Mouse (Mus musculus): Measurements from ENCODE around the gene Syt14. TPM values are rescaled to one million over a fixed set of nuclear protein-coding genes. Genes with fewer than 3 reads are reported as not detected.

Gene Syt14
- 1 to 10 TPM; 1.4 to 1.5 TPM for total RNA-seq (2021)
- long read RNA-seq, experiment 1, result 0 reads
- long read RNA-seq, experiment 2, result 0 reads

DNA sequence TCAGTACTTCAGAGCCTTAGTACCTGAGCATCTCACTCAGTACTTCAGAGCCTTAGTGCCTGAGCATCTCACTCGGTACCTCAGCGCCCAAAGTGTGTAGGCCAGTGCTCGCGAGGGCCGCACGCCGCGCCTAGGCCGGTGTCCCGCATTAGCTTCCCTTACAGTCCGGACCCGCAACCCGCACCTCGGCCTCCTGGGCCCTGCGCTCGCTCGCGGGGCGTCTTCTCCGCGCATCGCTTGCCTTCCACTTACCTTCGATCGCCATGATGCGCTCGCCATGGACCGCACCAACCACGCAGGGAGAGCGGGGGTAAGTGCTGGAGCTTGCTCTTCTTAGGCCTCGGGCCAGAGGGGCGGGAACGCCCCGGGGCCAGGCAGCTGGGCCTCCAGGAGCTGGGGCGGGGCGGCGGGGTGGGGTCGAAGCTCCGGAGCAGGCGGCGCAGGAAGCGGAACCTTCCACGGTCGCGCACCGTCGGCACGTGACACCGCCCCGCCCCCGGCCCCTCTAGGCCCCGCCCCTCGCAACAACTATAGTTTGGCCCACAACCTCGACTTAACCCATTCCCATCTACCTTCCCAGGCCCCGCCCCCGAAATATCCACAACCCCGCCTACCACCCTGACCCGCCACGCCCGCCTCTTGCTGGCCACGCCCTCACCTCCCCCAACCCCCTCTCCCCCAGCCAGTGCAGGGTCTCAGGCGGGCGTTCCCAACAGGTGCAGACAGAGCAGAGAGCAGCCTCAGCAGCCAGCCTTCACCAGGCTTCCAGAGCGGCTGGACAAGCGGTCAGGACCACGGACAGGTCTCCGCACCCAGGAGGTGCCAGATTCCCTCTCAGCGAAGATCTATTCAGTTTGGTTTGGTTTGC is at the start of gene Syt14:
TSS of gene Syt14 (minus strand) at position 405 of the 868 bp plus-strand sequence.
- peak; percentile 42 to 73 for DNase-seq (ENCODE audit: low spot score in 2 of 2)

DNA sequence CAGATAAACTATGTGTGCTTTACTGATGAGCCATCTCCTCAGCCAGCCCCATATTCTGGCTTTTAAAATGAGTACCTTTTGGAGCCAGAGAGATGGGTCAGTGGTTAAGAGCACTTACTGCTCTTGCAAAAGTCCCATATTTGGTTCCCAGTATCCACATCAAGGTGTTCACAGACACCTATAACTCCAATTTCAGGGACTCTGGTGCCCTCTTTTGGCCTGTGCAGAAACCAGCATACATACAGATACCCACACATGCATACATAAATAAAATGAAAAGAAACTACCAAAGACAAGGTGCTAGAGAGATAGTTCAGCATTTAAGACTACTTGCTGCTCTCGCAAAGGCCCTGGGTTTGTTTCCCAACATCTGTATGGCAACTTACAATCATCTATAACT is 48.4 kb upstream of the Syt14 start:
- DNase-seq (ENCODE audit: low spot score in 2 of 2), result no peak

DNA sequence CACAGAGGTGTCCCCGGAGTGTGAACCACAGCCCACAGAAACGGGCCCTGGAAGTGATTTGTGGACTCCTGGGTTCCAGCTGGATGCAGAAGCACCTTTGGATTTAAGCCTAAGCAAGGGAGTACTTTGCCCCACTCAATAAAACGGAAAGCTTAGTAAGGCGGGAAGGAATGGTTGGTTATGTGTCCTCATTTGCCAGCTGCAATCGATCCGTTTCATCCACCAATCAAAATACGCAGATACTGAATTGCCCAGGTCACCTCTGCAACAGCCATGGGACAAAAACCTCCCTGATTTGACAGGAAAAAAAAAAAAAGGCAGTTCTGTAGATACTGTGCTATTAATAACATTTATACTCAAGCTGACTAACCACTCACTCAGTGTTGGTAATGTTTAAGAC is 47.5 kb upstream of the Syt14 start:
- no peak for DNase-seq (ENCODE audit: low spot score in 2 of 2)

DNA sequence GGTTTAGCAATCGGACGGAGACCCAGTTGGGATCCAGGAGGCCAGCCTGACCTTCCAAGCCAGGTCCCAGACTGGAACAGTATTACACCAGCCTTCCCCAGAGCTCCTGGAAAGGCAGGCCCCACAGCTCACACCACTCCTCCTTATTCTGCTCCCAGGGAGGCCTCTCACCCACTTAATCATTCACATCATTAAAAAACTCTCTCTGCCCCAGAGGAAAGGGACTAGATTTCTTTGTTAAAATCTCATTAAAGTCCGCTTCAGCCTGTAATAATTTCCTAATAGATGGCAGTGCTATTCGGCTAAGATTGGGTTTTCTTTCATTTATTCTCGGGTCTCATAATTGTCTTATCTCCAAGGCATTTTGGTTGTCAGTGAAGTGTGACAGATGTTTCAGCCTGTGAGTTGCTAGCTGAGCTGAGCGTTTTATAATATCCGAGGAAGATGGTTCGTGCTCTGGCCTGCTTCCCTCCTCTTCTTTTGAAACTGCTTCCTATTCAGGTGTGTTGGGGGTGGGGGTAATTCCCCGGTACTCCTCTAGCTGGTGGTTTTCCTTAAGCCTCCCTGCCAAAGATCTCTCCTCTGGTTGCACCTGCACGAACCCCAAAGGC is 46.8 kb upstream of the Syt14 start:
- no peak for DNase-seq (ENCODE audit: low spot score in 2 of 2)

DNA sequence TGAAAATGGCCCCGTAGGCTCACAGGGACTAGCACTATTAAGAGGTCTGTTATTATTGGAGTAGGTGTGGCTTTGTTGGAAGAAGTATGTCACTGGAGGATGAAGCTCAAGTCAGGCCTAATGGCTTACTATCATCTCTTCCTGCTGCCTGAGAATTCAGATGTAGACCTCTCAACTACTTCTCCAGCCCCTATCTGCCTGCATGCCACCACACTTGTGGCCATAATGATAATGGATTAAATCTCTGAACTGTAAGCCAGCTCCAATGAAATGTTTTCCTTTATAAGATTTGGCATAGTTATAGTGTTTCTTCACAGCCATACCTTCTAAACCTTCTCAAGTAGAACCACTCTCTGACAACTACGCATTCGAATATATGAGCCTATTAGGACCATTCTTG is 27.0 kb upstream of the Syt14 start:
- no peak for DNase-seq (ENCODE audit: low spot score in 2 of 2)

DNA sequence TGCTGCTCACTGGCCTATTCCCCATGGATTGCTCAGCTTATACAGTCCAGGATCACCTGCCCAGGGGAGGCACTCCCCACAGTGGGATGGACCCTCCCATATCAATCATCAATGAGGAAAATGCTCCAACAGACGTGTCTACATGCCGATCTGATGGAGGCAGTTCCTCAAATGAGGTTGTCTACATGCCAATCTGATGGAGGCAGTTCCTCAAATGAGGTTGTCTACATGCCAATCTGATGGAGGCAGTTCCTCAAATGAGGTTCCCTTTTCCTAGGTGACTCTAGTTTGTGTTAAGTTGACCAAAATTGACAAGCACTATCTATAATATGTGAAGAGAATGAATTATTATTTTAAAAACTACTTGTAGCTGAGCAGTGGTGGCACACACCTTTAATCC is 24.6 kb upstream of the Syt14 start:
- no peak for DNase-seq (ENCODE audit: low spot score in 2 of 2)

DNA sequence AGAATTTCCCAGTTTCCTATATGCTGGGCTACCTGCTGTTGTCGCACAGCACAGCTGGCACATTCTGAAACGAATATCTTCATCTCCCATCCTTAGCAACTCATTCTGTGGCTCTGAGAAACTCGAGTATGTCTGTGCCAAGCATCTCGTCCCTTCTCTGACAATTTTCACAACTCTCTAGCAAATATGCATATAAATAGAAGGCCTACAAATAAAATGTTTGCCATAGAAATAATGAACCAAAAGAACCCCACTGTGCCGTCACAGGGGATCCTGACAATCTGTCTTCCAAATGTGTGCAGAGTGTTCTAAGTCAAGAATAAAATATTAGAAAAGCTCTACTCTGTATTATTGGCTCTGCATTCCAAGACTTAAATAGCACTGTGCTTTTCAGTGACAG is 24.0 kb upstream of the Syt14 start:
- DNase-seq (ENCODE audit: low spot score in 2 of 2), result no peak

DNA sequence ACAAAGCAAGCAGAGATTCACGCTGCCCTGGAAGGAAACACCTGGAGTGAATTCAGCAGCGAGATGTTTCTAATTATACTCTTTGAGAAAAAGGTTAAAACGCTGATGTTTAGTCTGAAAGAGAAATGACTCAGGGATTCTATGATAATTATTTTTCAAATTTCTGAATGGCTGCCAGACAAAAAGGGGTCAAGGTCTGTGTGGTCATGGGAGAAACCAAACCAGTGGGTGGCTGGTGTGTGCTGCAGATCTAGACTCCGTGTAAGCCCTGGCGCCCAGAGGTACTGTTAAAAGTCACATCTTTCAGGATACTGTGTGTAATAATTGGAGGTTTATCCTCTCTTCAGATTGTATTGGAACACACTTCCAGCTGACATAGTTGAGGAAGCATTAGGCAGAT is 18.8 kb upstream of the Syt14 start:
- DNase-seq (ENCODE audit: low spot score in 2 of 2), result peak in 1 of 2 experiments; percentile 1

DNA sequence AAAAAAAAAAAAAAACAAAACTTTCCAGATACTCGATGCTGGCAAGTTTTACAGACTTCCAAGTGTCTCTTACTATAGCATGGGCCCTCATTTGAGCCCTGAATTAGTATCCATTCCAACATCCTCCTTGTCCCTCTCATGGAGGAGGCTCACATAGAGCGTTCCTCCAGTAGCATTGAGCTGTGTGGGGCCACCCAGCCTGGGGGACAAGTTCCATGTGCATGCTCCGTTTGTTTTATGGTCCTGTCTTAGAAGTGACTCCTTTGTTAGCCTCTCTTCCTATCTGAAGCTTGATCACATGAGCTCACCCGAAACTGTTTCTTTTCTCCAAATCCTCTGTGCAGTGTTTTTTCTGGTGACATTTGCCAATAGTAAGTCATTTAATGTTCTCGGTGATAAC is 17.5 kb upstream of the Syt14 start:
- no peak for DNase-seq (ENCODE audit: low spot score in 2 of 2)

DNA sequence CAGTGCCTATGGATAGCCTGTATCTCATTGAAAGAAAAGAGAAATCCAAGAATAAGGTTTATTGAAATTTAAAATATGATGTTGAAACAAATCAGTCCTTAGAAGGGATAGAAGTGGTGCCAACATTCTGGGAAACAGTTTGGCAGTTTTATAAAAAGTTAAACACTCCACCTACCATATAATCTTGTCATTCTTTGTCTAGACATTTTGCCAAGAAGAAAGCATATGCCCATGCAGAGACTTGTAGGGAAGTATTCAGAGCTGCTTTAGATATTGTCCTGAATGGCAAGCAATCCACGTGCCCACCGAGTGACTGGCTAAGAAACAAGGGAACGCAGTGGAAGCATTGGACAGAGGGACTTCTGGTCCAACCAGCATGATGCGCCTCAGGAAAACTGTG is 12.0 kb upstream of the Syt14 start:
- no peak for DNase-seq (ENCODE audit: low spot score in 2 of 2)

DNA sequence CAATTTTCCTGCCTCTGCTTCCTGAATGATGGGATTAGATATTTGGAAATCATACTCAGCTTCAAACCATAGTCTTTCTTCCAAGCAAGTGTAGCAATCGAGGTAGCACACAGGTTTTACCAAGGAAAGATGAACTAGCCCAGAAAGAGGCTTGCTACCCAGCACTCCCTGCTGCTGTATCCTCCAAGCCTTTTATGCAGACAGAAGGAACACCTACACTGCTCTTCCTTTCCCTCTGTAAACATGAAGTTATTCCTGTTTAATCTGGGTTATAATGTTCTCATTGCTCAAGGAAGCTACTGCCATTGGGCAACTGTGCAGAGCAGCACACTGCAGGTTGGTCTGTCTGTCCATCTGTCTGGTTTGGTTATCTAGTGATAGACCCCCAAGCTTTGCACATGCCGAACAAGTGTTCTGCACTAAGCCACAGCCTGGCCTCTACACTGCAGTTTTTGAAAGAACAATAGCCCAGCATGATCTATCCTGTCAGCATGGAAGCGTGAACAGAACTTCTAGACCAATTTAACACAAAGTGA is 7.3 kb upstream of the Syt14 start:
- no peak for DNase-seq (ENCODE audit: low spot score in 2 of 2)

DNA sequence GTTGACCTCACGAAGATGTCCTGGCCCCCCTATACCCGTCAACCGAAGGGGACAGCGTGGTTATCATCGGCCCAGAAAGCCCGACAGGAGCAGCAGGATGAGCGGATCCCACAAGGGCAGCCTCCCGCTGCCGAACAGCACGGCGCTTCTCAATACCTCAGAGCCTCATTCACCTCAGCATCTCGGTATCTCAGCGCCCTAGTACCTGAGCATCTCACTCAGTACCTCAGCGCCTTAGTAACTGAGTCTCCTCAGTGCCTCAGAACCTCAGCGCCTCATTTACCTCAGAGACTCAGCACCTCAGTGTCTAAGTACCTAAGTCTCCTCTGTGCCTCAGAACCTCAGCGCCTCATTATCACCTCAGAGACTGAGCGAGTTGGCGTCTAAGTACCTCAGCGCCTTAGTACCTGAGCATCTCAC is 614 bp downstream of the Syt14 start:
- no peak for DNase-seq (ENCODE audit: low spot score in 2 of 2)

DNA sequence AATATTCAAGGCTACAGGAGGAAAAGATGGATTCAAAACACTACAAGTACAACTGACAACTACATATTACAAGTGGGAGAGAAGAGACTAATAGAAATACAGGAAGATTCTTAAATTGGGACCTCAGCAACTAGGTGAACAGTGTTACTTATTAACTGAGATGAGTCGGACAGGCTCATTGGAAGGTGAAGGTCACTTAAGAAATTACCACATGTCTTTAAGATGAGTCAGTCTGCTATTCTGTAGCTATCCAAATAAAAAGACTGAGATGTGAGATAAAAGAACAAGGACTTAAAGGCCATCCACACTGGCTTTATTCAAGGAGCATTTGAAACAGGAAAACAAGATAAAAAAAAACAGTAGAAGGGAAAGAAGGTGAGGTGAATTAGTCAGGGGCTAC is 11.3 kb downstream of the Syt14 start:
- no peak for DNase-seq (ENCODE audit: low spot score in 2 of 2)

DNA sequence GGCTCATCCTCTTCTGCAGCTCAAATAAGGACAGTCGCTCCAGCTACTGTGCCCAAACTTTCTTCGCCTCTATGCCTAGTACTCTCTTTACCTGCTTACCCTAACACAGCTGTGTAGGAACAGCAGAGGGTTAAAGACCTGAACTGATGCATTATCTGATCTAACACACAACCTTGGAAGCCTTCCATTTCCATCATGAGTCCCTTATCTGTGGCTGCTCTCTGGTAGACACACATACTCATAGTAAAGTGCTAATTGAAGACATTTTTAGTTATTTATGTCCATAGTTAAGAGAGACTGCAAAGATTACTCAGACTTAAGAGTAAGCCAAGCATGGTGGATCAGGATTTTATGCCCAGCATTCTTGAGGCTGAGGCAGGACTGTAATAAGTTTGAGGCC is 23.2 kb downstream of the Syt14 start:
- no peak for DNase-seq (ENCODE audit: low spot score in 2 of 2)

DNA sequence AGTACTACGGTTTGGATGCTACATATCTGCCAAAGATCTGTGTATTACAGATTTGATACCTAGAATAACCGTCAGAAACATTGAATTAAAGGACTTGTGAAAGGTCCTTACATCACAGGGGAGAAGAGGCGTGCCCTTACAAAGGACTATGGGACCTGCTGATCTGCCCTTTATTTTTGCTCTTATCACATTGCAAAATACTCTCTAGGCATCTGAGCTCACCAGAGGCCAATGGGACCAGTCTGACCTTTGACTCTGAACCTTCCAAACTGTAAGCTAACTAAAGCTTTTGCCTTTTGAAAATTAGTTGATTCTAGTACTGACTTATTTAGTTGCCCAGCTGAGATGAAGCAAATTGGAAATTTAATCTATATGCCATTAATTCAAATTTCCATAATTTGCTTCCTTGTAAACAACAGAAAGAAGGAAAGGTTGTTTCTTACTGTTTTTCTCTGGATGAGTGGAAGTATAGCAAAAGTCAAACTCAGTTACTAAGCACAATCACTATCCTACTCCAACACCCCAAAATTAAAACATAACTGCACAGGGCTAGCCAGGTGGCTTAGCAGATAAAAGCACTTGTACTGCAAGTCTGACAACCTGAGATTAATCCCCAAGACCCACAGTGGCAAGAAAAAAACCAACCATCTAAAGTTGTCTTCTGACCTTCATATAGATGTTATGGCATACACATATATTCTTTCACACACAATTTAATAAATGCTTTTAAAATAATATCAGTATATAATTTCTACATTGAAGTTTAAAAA is 24.4 kb downstream of the Syt14 start:
- DNase-seq (ENCODE audit: low spot score in 2 of 2), result no peak

DNA sequence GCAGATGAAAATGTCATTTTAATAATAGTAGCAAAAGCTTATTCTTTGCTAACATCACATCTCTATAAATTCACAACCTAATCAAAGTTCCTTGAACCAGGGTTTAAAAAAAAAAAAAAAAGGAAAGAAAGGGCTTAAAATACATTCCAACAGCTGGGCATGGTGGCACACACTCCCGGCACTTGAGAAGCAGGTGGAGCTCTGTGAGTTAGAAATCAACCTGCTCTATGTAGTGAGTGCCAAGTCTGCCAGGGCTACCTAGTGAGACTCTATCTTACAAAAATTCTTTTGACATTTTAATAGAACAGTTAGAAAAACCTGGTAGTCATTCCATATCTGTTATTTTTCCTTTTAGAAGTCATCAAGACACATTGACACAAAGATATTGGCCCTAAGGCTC is 31.0 kb downstream of the Syt14 start:
- no peak for DNase-seq (ENCODE audit: low spot score in 2 of 2)

DNA sequence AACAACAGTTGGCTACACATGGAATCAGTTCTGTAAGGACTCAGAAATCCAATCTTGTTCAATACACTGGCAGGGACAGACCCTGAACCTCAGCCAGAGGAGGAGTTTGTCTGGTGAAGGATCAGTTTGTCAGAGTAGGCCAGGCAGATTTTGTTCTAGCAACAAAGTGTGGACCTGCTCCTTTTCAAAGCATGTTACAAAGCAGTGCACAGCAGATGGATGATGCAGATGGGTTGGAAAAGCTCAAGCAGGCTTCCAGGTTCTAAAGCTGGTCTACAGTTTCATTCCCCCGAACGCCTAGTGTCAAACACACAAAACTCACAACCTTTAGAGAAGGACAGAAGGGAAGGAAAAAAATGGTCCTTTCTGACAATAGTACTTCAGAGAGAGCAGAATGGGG is 31.6 kb downstream of the Syt14 start:
- no peak for DNase-seq (ENCODE audit: low spot score in 2 of 2)

DNA sequence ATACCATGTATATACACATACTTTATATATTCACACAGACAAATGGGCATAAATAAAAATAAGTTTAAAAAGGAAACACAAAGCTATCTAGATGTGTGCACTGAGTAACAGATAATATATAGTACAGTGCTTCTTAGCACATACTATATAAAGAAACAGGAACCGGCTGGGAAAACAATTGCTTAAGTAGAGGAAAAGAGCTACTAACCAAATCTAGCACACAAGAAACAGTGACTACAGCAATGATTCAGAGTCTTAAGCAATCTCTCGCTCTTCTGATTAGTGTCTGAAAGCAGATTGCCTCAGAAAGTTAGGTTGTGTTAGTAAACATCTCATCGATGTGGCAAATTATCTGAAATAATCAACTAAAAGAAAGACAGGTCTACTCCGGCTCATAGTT is 33.3 kb downstream of the Syt14 start:
- no peak for DNase-seq (ENCODE audit: low spot score in 2 of 2)

DNA sequence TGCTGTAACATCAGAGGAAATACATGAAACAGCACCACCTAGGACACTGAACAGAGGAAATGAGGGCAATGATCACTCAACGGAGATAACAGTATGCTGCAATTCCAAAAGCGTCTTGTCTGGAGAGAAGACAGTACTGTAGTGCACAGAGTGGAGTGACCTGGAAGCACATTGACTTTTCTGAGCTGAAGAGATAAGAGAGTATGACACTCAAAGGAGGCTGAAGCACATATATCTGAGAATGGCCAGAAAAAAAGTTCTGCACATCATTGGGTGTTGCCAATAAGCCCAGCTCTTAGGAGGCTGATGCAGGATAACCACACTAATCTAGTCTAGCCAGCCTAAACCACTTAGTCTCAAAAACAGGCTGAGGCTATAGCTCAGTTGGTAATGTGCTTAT is 34.0 kb downstream of the Syt14 start:
- no peak for DNase-seq (ENCODE audit: low spot score in 2 of 2)

DNA sequence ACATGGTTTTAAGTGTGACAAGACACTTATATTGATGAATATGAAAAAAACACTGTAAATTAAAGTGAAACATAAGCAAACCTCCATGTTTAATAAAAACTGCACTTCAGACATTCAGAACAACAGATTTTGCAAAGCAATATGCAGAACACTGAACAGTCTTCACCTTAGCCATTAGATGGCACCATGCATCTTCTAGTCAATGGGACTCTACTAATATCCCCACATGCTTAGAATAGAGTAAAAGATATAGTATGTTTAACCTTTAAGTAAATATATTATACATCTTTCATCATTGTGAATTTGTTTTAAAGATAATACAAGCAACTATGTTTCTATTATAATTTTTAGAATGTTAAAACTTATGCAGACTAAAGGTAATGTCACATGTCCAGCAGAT is 34.7 kb downstream of the Syt14 start:
- no peak for DNase-seq (ENCODE audit: low spot score in 2 of 2)

DNA sequence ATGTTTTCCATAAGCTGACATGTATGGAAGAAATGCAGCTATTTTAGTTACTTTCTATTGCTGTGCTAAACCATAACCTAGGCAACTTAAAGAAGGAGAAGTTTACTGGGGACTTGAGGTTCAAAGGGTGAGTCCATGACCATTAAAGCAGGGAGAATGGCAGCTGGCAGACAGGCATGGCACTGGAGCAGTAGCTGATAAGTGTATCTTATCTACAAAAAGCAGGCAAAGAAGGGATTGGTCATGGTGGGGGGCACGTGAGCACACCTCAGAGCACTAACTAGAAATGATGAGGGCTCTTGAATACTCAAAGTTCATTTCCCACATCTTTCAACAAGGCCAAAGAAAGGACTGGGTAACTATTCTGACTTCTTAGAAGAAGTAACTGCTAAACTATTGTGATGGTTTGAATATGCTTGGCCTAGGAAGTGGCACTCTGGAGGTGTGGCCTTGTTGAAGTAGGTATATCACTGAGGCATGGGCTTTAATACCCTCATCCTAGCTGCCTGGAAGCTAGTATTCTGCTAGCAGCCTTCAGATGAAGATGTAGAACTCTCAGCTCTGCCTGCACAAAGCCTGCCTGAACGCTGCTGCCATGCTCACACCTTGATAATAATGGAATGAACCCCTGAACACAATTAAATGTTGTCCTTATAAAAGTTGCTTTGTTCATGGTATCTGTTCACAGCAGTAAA is 41.2 kb downstream of the Syt14 start:
- no peak for DNase-seq (ENCODE audit: low spot score in 2 of 2)
